Mouse (Mus musculus) neural tube, embryonic 11.5 days (tissue): ENCODE measurements around the gene Fstl4. TPM values are rescaled to one million over a fixed set of nuclear protein-coding genes. Genes with fewer than 3 reads are reported as not detected.

Source experiments
- ATAC-seq: fragments of 200-750 bp; cut with Nextera tagmentation; 2 replicates; pipeline ENCODE4 v1.8.0; 2017; ENCODE audit warnings: moderate number of reproducible peaks, mild to moderate bottlenecking, moderate TSS enrichment, moderate library complexity; ENCODE audit not compliant: insufficient read depth, low FRiP score, low TSS enrichment
- DNase-seq: peaks from one replicate; pipeline ENCODE4 v3.0.0-alpha.2; 2015; ENCODE audit warnings: low spot score
- H3K27ac ChIP-seq: fragments of 300-500 bp; sonication (generic); 2 replicates; pipeline ENCODE4 v1.5.1; 2014; ENCODE audit warnings: low read depth, mild to moderate bottlenecking, low read length
- H3K27me3 ChIP-seq: fragments of 300-500 bp; sonication (generic); 2 replicates; pipeline ENCODE4 v1.6.1; 2014; ENCODE audit warnings: mild to moderate bottlenecking, low read length, mixed read lengths; ENCODE audit not compliant: control insufficient read depth, insufficient read depth
- H3K36me3 ChIP-seq: fragments of 300-500 bp; sonication (generic); 2 replicates; pipeline ENCODE4 v1.6.1; 2014; ENCODE audit warnings: mild to moderate bottlenecking, low read length, moderate library complexity, mixed read lengths; ENCODE audit not compliant: control insufficient read depth, insufficient read depth
- H3K4me1 ChIP-seq: fragments of 300-500 bp; sonication (generic); 2 replicates; pipeline ENCODE4 v1.6.1; 2014; ENCODE audit warnings: low read length, mixed read lengths; ENCODE audit not compliant: control insufficient read depth, insufficient read depth
- H3K4me2 ChIP-seq: fragments of 300-500 bp; sonication (generic); 2 replicates; pipeline ENCODE4 v1.6.1; 2014; ENCODE audit warnings: low read depth, mild to moderate bottlenecking, moderate library complexity
- H3K4me3 ChIP-seq: fragments of 300-500 bp; sonication (generic); 2 replicates; pipeline ENCODE4 v1.5.1; 2014; ENCODE audit warnings: low read depth, low read length
- H3K9ac ChIP-seq: fragments of 300-500 bp; sonication (generic); 2 replicates; pipeline ENCODE4 v1.6.1; 2014; ENCODE audit warnings: mild to moderate bottlenecking, low read length
- H3K9me3 ChIP-seq: fragments of 300-500 bp; sonication (generic); 2 replicates; pipeline ENCODE4 v1.6.1; 2016; ENCODE audit warnings: low read length; ENCODE audit not compliant: control insufficient read depth
- WGBS: fragments of 180-500 bp; shearing (Covaris S2); extraction: QIAGEN DNeasy Blood & Tissue Kit; methylation state at CpG from one replicate; pipeline ENCODE4 v1.1.7; 2014; 5-methylcytosine and 5-hydroxymethylcytosine counted together
- polyA plus RNA-seq: library from polyadenylated mRNA; unstranded; fragments of >200 nt; fragmentation: Nextera tagmentation; extraction: Ambion mirVana; gene quantifications from 2 replicates; pipeline ENCODE4 v1.2.1, GENCODE M21; 2014

Fstl4 gene
- polyA plus RNA-seq, 1 experiment from 2014 or later: 3.5 TPM

GRCm38 (mm10) chr11:53011996-53012505 is 247.6 kb downstream of the Fstl4 start:
- Histone ChIP-seq H3K4me1 (no peaks in the 10 kb centered on the region), H3K9ac (no peak overlapping the region), H3K27me3 (no peaks in the 10 kb centered on the region), H3K4me2 (no peak overlapping the region), H3K9me3 (no peaks in the 10 kb centered on the region), H3K27ac (no peak overlapping the region), H3K36me3 (no peaks in the 10 kb centered on the region), H3K4me3 (no peak overlapping the region)
- no peak for ATAC-seq
- WGBS: 82% methylated on average over 6 of the region's 6 CpGs
- DNase-seq: no peak

GRCm38 (mm10) chr11:53013906-53014305 is 249.5 kb downstream of the Fstl4 start:
- DNase-seq (no peak), ATAC-seq (no peak)
- H3K9ac ChIP-seq: no peak overlapping the region
- 78% methylated on average over 5 of the region's 5 CpGs for WGBS
- no peak overlapping the region for H3K27ac ChIP-seq
- H3K36me3 ChIP-seq: no peaks in the 10 kb centered on the region
- no peak overlapping the region for H3K4me2 ChIP-seq
- H3K4me3 ChIP-seq: no peak overlapping the region
- no peaks in the 10 kb centered on the region for H3K9me3 ChIP-seq
- no peaks in the 10 kb centered on the region for H3K27me3 ChIP-seq
- H3K4me1 ChIP-seq: no peaks in the 10 kb centered on the region

- DNase-seq: no peak
Observed at GRCm38 (mm10) chr11:53016358-53017021, 252.1 kb downstream of the Fstl4 start.

GRCm38 (mm10) chr11:53019509-53019908 is 255.1 kb downstream of the Fstl4 start:
- Histone ChIP-seq H3K4me1 (no peaks in the 10 kb centered on the region), H3K4me2 (no peak overlapping the region), H3K27ac (no peak overlapping the region), H3K4me3 (no peak overlapping the region), H3K36me3 (no peaks in the 10 kb centered on the region), H3K9me3 (no peaks in the 10 kb centered on the region), H3K9ac (no peak overlapping the region), H3K27me3 (no peaks in the 10 kb centered on the region)
- DNase-seq (no peak), ATAC-seq (no peak)
- WGBS: 92% methylated on average over 3 of the region's 3 CpGs

More at GRCm38 (mm10) chr11:53016358-53017021, 252.1 kb downstream of the Fstl4 start:
- H3K9me3 ChIP-seq: no peaks in the 10 kb centered on the region
- no peak overlapping the region for H3K4me2 ChIP-seq
- H3K27ac ChIP-seq: no peak overlapping the region
- H3K36me3 ChIP-seq: no peaks in the 10 kb centered on the region
- no peak overlapping the region for H3K4me3 ChIP-seq
- 90% methylated on average over 7 of the region's 7 CpGs for WGBS
- H3K27me3 ChIP-seq: no peaks in the 10 kb centered on the region
- no peak for ATAC-seq
- H3K9ac ChIP-seq: no peak overlapping the region
- H3K4me1 ChIP-seq: no peaks in the 10 kb centered on the region

- Histone ChIP-seq H3K4me1 (no peaks in the 10 kb centered on the region), H3K4me3 (no peak overlapping the region), H3K27me3 (no peaks in the 10 kb centered on the region), H3K36me3 (no peaks in the 10 kb centered on the region), H3K27ac (no peak overlapping the region), H3K4me2 (no peak overlapping the region), H3K9ac (no peak overlapping the region), H3K9me3 (no peaks in the 10 kb centered on the region)
- 82% methylated on average over 6 of the region's 6 CpGs for WGBS
- DNase-seq: no peak
- ATAC-seq: no peak
Observed at GRCm38 (mm10) chr11:53024403-53024802, 260.0 kb downstream of the Fstl4 start.

GRCm38 (mm10) chr11:53025686-53026085 is 261.3 kb downstream of the Fstl4 start:
- Histone ChIP-seq H3K4me2 (no peak overlapping the region), H3K4me3 (no peak overlapping the region), H3K27me3 (no peaks in the 10 kb centered on the region), H3K9ac (no peak overlapping the region), H3K36me3 (no peaks in the 10 kb centered on the region), H3K9me3 (no peaks in the 10 kb centered on the region), H3K27ac (no peak overlapping the region), H3K4me1 (no peaks in the 10 kb centered on the region)
- DNase-seq (no peak), ATAC-seq (no peak)
- 89% methylated on average over 6 of the region's 6 CpGs for WGBS

GRCm38 (mm10) chr11:53028421-53029168 is 264.2 kb downstream of the Fstl4 start:
- Histone ChIP-seq H3K27ac (no peak overlapping the region), H3K9me3 (no peaks in the 10 kb centered on the region), H3K4me3 (no peak overlapping the region), H3K36me3 (no peaks in the 10 kb centered on the region), H3K27me3 (no peaks in the 10 kb centered on the region), H3K9ac (no peak overlapping the region), H3K4me2 (no peak overlapping the region), H3K4me1 (no peaks in the 10 kb centered on the region)
- 83% methylated on average over 7 of the region's 7 CpGs for WGBS
- DNase-seq (no peak), ATAC-seq (no peak)

GRCm38 (mm10) chr11:53031777-53032176 is 267.3 kb downstream of the Fstl4 start:
- no peak overlapping the region for H3K4me2 ChIP-seq
- no peak overlapping the region for H3K27ac ChIP-seq
- ATAC-seq (no peak), DNase-seq (no peak)
- WGBS: 94% methylated on average over 4 of the region's 4 CpGs
- H3K36me3 ChIP-seq: no peaks in the 10 kb centered on the region
- H3K4me3 ChIP-seq: no peak overlapping the region
- H3K9me3 ChIP-seq: no peaks in the 10 kb centered on the region
- no peaks in the 10 kb centered on the region for H3K27me3 ChIP-seq
- no peak overlapping the region for H3K9ac ChIP-seq
- H3K4me1 ChIP-seq: no peaks in the 10 kb centered on the region

- WGBS: 29% methylated on average over 4 of the region's 4 CpGs
- H3K4me1 ChIP-seq: no peaks in the 10 kb centered on the region
- no peak overlapping the region for H3K9ac ChIP-seq
- no peaks in the 10 kb centered on the region for H3K9me3 ChIP-seq
- no peak overlapping the region for H3K4me3 ChIP-seq
- no peak overlapping the region for H3K4me2 ChIP-seq
- H3K36me3 ChIP-seq: no peaks in the 10 kb centered on the region
- DNase-seq: peak; percentile 82
- ATAC-seq: no peak
- H3K27ac ChIP-seq: no peak overlapping the region
- no peaks in the 10 kb centered on the region for H3K27me3 ChIP-seq
Observed at GRCm38 (mm10) chr11:53032336-53032735, 267.9 kb downstream of the Fstl4 start.
